Mouse (Mus musculus) lung, postnatal 0 days (tissue): ENCODE data around the gene Gm10273. TPM values are rescaled to one million over a fixed set of nuclear protein-coding genes. Genes with fewer than 3 reads are reported as not detected.

Source experiments
- ATAC-seq: fragments of 200-750 bp; cut with Nextera tagmentation; 2 replicates; pipeline ENCODE4 v1.8.0; 2017; ENCODE audit warnings: moderate library complexity
- DNase-seq: peaks from one replicate; pipeline ENCODE4 v3.0.0-alpha.2; 2016; ENCODE audit warnings: low spot score
- H3K27ac ChIP-seq: fragments of 300-500 bp; sonication (generic); 2 replicates; pipeline ENCODE4 v1.5.1; 2014; ENCODE audit warnings: antibody characterized with exemption, mild to moderate bottlenecking, low read length, mixed read lengths
- H3K27me3 ChIP-seq: fragments of 300-500 bp; sonication (generic); replicated peaks from 2 replicates; pipeline ENCODE4 v1.6.1; 2014; ENCODE audit warnings: low read length, mixed read lengths; ENCODE audit not compliant: insufficient read depth
- H3K36me3 ChIP-seq: fragments of 300-500 bp; sonication (generic); 2 replicates; pipeline ENCODE4 v1.6.1; 2014; ENCODE audit warnings: low read length, mixed read lengths; ENCODE audit not compliant: insufficient read depth
- H3K4me1 ChIP-seq: fragments of 300-500 bp; sonication (generic); 2 replicates; pipeline ENCODE4 v1.6.1; 2014; ENCODE audit warnings: antibody characterized with exemption, low read depth, low read length, mixed read lengths; ENCODE audit not compliant: insufficient read depth
- H3K4me2 ChIP-seq: fragments of 300-500 bp; sonication (generic); replicated peaks from 2 replicates; pipeline ENCODE4 v1.6.1; 2014; ENCODE audit warnings: low read depth, mild to moderate bottlenecking, low read length, moderate library complexity, mixed read lengths
- H3K4me3 ChIP-seq: fragments of 300-500 bp; sonication (generic); 2 replicates; pipeline ENCODE4 v1.5.1; 2014; ENCODE audit warnings: low read depth, low read length
- H3K9ac ChIP-seq: fragments of 300-500 bp; sonication (generic); replicated peaks from 2 replicates; pipeline ENCODE4 v1.6.1; 2014; ENCODE audit warnings: low read depth, mild to moderate bottlenecking
- H3K9me3 ChIP-seq: fragments of 300-500 bp; sonication (generic); 2 replicates; pipeline ENCODE4 v1.6.1; 2016; ENCODE audit warnings: low read length, mixed read lengths
- CTCF ChIP-seq: IDR thresholded peaks from 2 replicates; pipeline ENCODE4 v1.5.1; 2016; ENCODE audit warnings: antibody characterized with exemption, mild to moderate bottlenecking
- EP300 ChIP-seq: IDR thresholded peaks from 2 replicates; pipeline ENCODE4 v1.6.1; 2016; ENCODE audit warnings: antibody characterized with exemption, mild to moderate bottlenecking, control low read depth
- WGBS: fragments of 180-500 bp; shearing (Covaris S2); extraction: QIAGEN DNeasy Blood & Tissue Kit; methylation state at CpG from one replicate; pipeline ENCODE4 v1.1.7; 2014; 5-methylcytosine and 5-hydroxymethylcytosine counted together
- polyA plus RNA-seq: library from polyadenylated mRNA; unstranded; fragments of >200 nt; fragmentation: Nextera tagmentation; extraction: Ambion mirVana; gene quantifications from 2 replicates; pipeline ENCODE4 v1.2.1, GENCODE M21; 2015

Gm10273 gene
- polyA plus RNA-seq, 1 experiment from 2014 or later: 12.7 TPM

- DNase-seq (no peak), ATAC-seq (no peak)
- no peak overlapping the region for H3K4me2 ChIP-seq
- no peaks in the 10 kb centered on the region for H3K27me3 ChIP-seq
- peaks cover 7% of the 10 kb centered on the region; the same call in 1 of the 2 replicates for H3K4me1 ChIP-seq
- no peak overlapping the region for H3K27ac ChIP-seq
- H3K9me3 ChIP-seq: no peaks in the 10 kb centered on the region
- 70% methylated on average over 16 of the region's 16 CpGs for WGBS
- no peak overlapping the region for H3K9ac ChIP-seq
- no peaks in the 10 kb centered on the region for H3K36me3 ChIP-seq
- no peak overlapping the region for H3K4me3 ChIP-seq
- TF ChIP-seq CTCF: no peak
- TF ChIP-seq EP300: no peak
Measured at GRCm38 (mm10) chr10:59429448-59430135, 34.2 kb downstream of the Gm10273 start.

- no peak overlapping the region for H3K27ac ChIP-seq
- no peaks in the 10 kb centered on the region for H3K27me3 ChIP-seq
- DNase-seq (peak; percentile 30), ATAC-seq (peak; percentile 28; the same call in 1 of the 2 replicates)
- H3K4me3 ChIP-seq: no peak overlapping the region
- no peak for TF ChIP-seq CTCF
- no peak for TF ChIP-seq EP300
- H3K4me2 ChIP-seq: no peak overlapping the region
- H3K9ac ChIP-seq: no peak overlapping the region
- 27% methylated on average over 6 of the region's 6 CpGs for WGBS
- H3K36me3 ChIP-seq: no peaks in the 10 kb centered on the region
- H3K4me1 ChIP-seq: no peaks in the 10 kb centered on the region; the same call in 1 of the 2 replicates
- no peaks in the 10 kb centered on the region for H3K9me3 ChIP-seq
Measured at GRCm38 (mm10) chr10:59430701-59431218, 35.3 kb downstream of the Gm10273 start.

GRCm38 (mm10) chr10:59435746-59436145, 40.3 kb downstream of the Gm10273 start:
- no peak overlapping the region for H3K27ac ChIP-seq
- H3K4me1 ChIP-seq: peaks cover 5% of the 10 kb centered on the region; the same call in 1 of the 2 replicates
- H3K9me3 ChIP-seq: no peaks in the 10 kb centered on the region
- DNase-seq (no peak), ATAC-seq (no peak)
- no peaks in the 10 kb centered on the region for H3K27me3 ChIP-seq
- H3K4me2 ChIP-seq: no peak overlapping the region
- TF ChIP-seq EP300 (no peak), CTCF (no peak)
- no peaks in the 10 kb centered on the region for H3K36me3 ChIP-seq
- no peak overlapping the region for H3K4me3 ChIP-seq
- H3K9ac ChIP-seq: no peak overlapping the region
- WGBS: 93% methylated on average over 18 of the region's 18 CpGs

- no peak for TF ChIP-seq EP300
- TF ChIP-seq CTCF: no peak
- H3K27ac ChIP-seq: no peak overlapping the region
- 92% methylated on average over 12 of the region's 12 CpGs for WGBS
- H3K36me3 ChIP-seq: no peaks in the 10 kb centered on the region
- peaks cover 11% of the 10 kb centered on the region; the same call in 1 of the 2 replicates for H3K4me1 ChIP-seq
- no peaks in the 10 kb centered on the region for H3K27me3 ChIP-seq
- H3K4me2 ChIP-seq: no peak overlapping the region
- no peak overlapping the region for H3K4me3 ChIP-seq
- ATAC-seq (no peak), DNase-seq (no peak)
- no peak overlapping the region for H3K9ac ChIP-seq
- no peaks in the 10 kb centered on the region for H3K9me3 ChIP-seq
Measured at GRCm38 (mm10) chr10:59438651-59439050, 43.2 kb downstream of the Gm10273 start.

GRCm38 (mm10) chr10:59439508-59439931, 44.1 kb downstream of the Gm10273 start:
- Histone ChIP-seq H3K27me3 (no peaks in the 10 kb centered on the region), H3K9me3 (no peaks in the 10 kb centered on the region), H3K9ac (no peak overlapping the region), H3K4me3 (no peak overlapping the region), H3K27ac (peak overlapping the region; percentile 73), H3K4me1 (peaks cover 11% of the 10 kb centered on the region; the same call in 1 of the 2 replicates), H3K36me3 (no peaks in the 10 kb centered on the region), H3K4me2 (no peak overlapping the region; the same call in 1 of the 2 replicates)
- DNase-seq: peak; percentile 87
- ATAC-seq: peak; percentile 65
- WGBS: 11% methylated on average over 5 of the region's 5 CpGs
- TF ChIP-seq EP300: 0 out of 2 replicates have a peak, but pooled peaks have one; percentile 15
- TF ChIP-seq CTCF: no peak

- H3K4me2 ChIP-seq: no peak overlapping the region
Measured at GRCm38 (mm10) chr10:59440177-59440576, 44.7 kb downstream of the Gm10273 start.

More at GRCm38 (mm10) chr10:59440177-59440576, 44.7 kb downstream of the Gm10273 start:
- 35% methylated on average over 6 of the region's 6 CpGs for WGBS
- H3K27ac ChIP-seq: peak overlapping the region; percentile 73
- DNase-seq: peak; percentile 71
- peak; percentile 55 for ATAC-seq
- no peak overlapping the region for H3K4me3 ChIP-seq
- peaks cover 11% of the 10 kb centered on the region; the same call in 1 of the 2 replicates for H3K4me1 ChIP-seq
- no peaks in the 10 kb centered on the region for H3K9me3 ChIP-seq
- TF ChIP-seq EP300 (no peak), CTCF (no peak)
- no peaks in the 10 kb centered on the region for H3K36me3 ChIP-seq
- H3K9ac ChIP-seq: no peak overlapping the region
- no peaks in the 10 kb centered on the region for H3K27me3 ChIP-seq
